Mouse (Mus musculus) testis, adult 2 months (tissue): Measurements from ENCODE around the gene Washc2. TPM values are rescaled to one million over a fixed set of nuclear protein-coding genes. Genes with fewer than 3 reads are reported as not detected.

ENCODE experiments used
- H3K27ac ChIP-seq: fragments of 200-500 bp; 2 replicates; pipeline ENCODE4 v1.5.1; 2012; ENCODE audit warnings: low read depth, low read length; ENCODE audit not compliant: control insufficient read depth, insufficient read depth
- H3K27me3 ChIP-seq: fragments of 200-500 bp; 2 replicates; pipeline ENCODE4 v1.6.1; 2012; ENCODE audit warnings: mild to moderate bottlenecking, low read length, moderate library complexity; ENCODE audit not compliant: control insufficient read depth, insufficient read depth
- H3K36me3 ChIP-seq: fragments of 200-500 bp; 2 replicates; pipeline ENCODE4 v1.6.1; 2012; ENCODE audit warnings: mild to moderate bottlenecking, low read length; ENCODE audit not compliant: control insufficient read depth, insufficient read depth
- H3K4me1 ChIP-seq: fragments of 200-500 bp; 2 replicates; pipeline ENCODE4 v1.6.1; 2012; ENCODE audit warnings: low read length; ENCODE audit not compliant: control insufficient read depth, insufficient read depth
- H3K4me3 ChIP-seq: fragments of 200-500 bp; 2 replicates; pipeline ENCODE4 v1.5.1; 2012; ENCODE audit warnings: low read depth, mild to moderate bottlenecking, low read length, moderate library complexity, mixed read lengths; ENCODE audit not compliant: control insufficient read depth
- CTCF ChIP-seq: fragments of 200-500 bp; IDR thresholded peaks from 2 replicates; pipeline ENCODE4 v1.5.1; 2012; ENCODE audit warnings: low read depth, mild to moderate bottlenecking, inconsistent platforms, low read length, moderate library complexity; ENCODE audit not compliant: control insufficient read depth, insufficient read depth, insufficient replicate concordance
- POLR2A ChIP-seq: fragments of 200-500 bp; IDR thresholded peaks from 2 replicates; pipeline ENCODE4 v1.6.1; 2012; ENCODE audit warnings: low read depth, mild to moderate bottlenecking, inconsistent platforms, low read length, moderate library complexity; ENCODE audit not compliant: control insufficient read depth
- polyA plus RNA-seq: library from polyadenylated mRNA; depleted of rRNA; stranded (reverse); fragments of >200 nt; gene quantifications from 2 replicates; pipeline ENCODE4 v1.2.3, GENCODE M21; 2012

Gene Washc2
- polyA plus RNA-seq, 1 experiment = 11.3 TPM

GRCm38 (mm10) chr6:116264836-116265235 is 57.0 kb downstream of the Washc2 start:
- no peak for TF ChIP-seq CTCF
- TF ChIP-seq POLR2A = no peak
- Histone ChIP-seq H3K27ac (peak overlapping the region; percentile 98), H3K27me3 (no peaks in the 10 kb centered on the region), H3K4me3 (peak overlapping the region; percentile 95), H3K36me3 (peaks cover 2% of the 10 kb centered on the region), H3K4me1 (no peaks in the 10 kb centered on the region)

- Histone ChIP-seq H3K27ac (no peak overlapping the region), H3K4me1 (no peaks in the 10 kb centered on the region), H3K27me3 (no peaks in the 10 kb centered on the region), H3K4me3 (peak overlapping the region; percentile 65; the same call in 1 of the 2 replicates), H3K36me3 (peaks cover 2% of the 10 kb centered on the region)
- TF ChIP-seq POLR2A (no peak), CTCF (no peak)
Observed at GRCm38 (mm10) chr6:116265603-116266002, 57.8 kb downstream of the Washc2 start.

GRCm38 (mm10) chr6:116266273-116267109 is 58.7 kb downstream of the Washc2 start:
- Histone ChIP-seq H3K27ac (no peak overlapping the region), H3K4me1 (no peaks in the 10 kb centered on the region), H3K4me3 (peak overlapping the region; percentile 62), H3K27me3 (no peaks in the 10 kb centered on the region), H3K36me3 (peaks cover 2% of the 10 kb centered on the region)
- TF ChIP-seq CTCF = no peak
- TF ChIP-seq POLR2A = no peak

GRCm38 (mm10) chr6:116267110-116267423 is 59.2 kb downstream of the Washc2 start:
- TF ChIP-seq CTCF (no peak), POLR2A (no peak)
- Histone ChIP-seq H3K36me3 (peaks cover 2% of the 10 kb centered on the region), H3K4me3 (no peak overlapping the region), H3K27ac (no peak overlapping the region), H3K4me1 (no peaks in the 10 kb centered on the region), H3K27me3 (no peaks in the 10 kb centered on the region)

- H3K4me3 ChIP-seq = no peak overlapping the region
- TF ChIP-seq POLR2A (no peak), CTCF (no peak)
- H3K27ac ChIP-seq = no peak overlapping the region
- no peaks in the 10 kb centered on the region for H3K27me3 ChIP-seq
- no peaks in the 10 kb centered on the region for H3K4me1 ChIP-seq
- no peaks in the 10 kb centered on the region; the same call in 1 of the 2 replicates for H3K36me3 ChIP-seq
Observed at GRCm38 (mm10) chr6:116275695-116276094, 67.9 kb downstream of the Washc2 start.

GRCm38 (mm10) chr6:116278679-116279317 is 71.0 kb downstream of the Washc2 start:
- no peaks in the 10 kb centered on the region for H3K4me1 ChIP-seq
- TF ChIP-seq POLR2A (no peak), CTCF (no peak)
- no peak overlapping the region for H3K4me3 ChIP-seq
- H3K27me3 ChIP-seq = no peaks in the 10 kb centered on the region
- H3K27ac ChIP-seq = no peak overlapping the region
- H3K36me3 ChIP-seq = no peaks in the 10 kb centered on the region; the same call in 1 of the 2 replicates

GRCm38 (mm10) chr6:116281014-116281413 is 73.2 kb downstream of the Washc2 start:
- Histone ChIP-seq H3K4me1 (no peaks in the 10 kb centered on the region), H3K27ac (no peak overlapping the region), H3K27me3 (no peaks in the 10 kb centered on the region), H3K36me3 (no peaks in the 10 kb centered on the region; the same call in 1 of the 2 replicates), H3K4me3 (no peak overlapping the region)
- no peak for TF ChIP-seq POLR2A
- TF ChIP-seq CTCF = no peak

- no peaks in the 10 kb centered on the region for H3K4me1 ChIP-seq
- H3K27me3 ChIP-seq = no peaks in the 10 kb centered on the region
- H3K4me3 ChIP-seq = no peak overlapping the region
- H3K36me3 ChIP-seq = no peaks in the 10 kb centered on the region; the same call in 1 of the 2 replicates
- no peak overlapping the region for H3K27ac ChIP-seq
- TF ChIP-seq POLR2A = no peak
- no peak for TF ChIP-seq CTCF
Observed at GRCm38 (mm10) chr6:116282546-116282945, 74.7 kb downstream of the Washc2 start.
